Mouse (Mus musculus) lung, embryonic 14.5 days (tissue): Measurements from ENCODE around the gene Hist1h3f. TPM values are rescaled to one million over a fixed set of nuclear protein-coding genes. Genes with fewer than 3 reads are reported as not detected.
"Not testable (repeated sequence)": the region's sequence is repeated elsewhere in the genome, so short reads cannot be mapped to it uniquely, and the experiment has no call there.

ENCODE experiments used
- ATAC-seq: fragments of 200-750 bp; cut with Nextera tagmentation; 2 replicates; pipeline ENCODE4 v1.8.0; 2017; ENCODE audit warnings: mild to moderate bottlenecking, moderate TSS enrichment, moderate library complexity; ENCODE audit not compliant: insufficient read depth
- DNase-seq: peaks from one replicate; pipeline ENCODE4 v3.0.0-alpha.2; 2015
- H3K27ac ChIP-seq: fragments of 300-500 bp; sonication (generic); 2 replicates; pipeline ENCODE4 v1.5.1; 2014; ENCODE audit warnings: low read depth, mild to moderate bottlenecking, moderate library complexity
- H3K27me3 ChIP-seq: fragments of 300-500 bp; sonication (generic); 2 replicates; pipeline ENCODE4 v1.6.1; 2014; ENCODE audit warnings: low read length, control low read depth; ENCODE audit not compliant: insufficient read depth
- H3K36me3 ChIP-seq: fragments of 300-500 bp; sonication (generic); 2 replicates; pipeline ENCODE4 v1.6.1; 2014; ENCODE audit warnings: control low read depth; ENCODE audit not compliant: insufficient read depth
- H3K4me1 ChIP-seq: fragments of 300-500 bp; sonication (generic); 2 replicates; pipeline ENCODE4 v1.6.1; 2014; ENCODE audit warnings: antibody characterized with exemption, control low read depth; ENCODE audit not compliant: insufficient read depth
- H3K4me2 ChIP-seq: fragments of 300-500 bp; sonication (generic); 2 replicates; pipeline ENCODE4 v1.6.1; 2014; ENCODE audit warnings: mild to moderate bottlenecking
- H3K4me3 ChIP-seq: fragments of 300-500 bp; sonication (generic); 2 replicates; pipeline ENCODE4 v1.5.1; 2014; ENCODE audit warnings: low read depth, low read length
- H3K9ac ChIP-seq: fragments of 300-500 bp; sonication (generic); 2 replicates; pipeline ENCODE4 v1.6.1; 2014
- H3K9me3 ChIP-seq: fragments of 300-500 bp; sonication (generic); 2 replicates; pipeline ENCODE4 v1.6.1; 2016; ENCODE audit warnings: low read depth, low read length, control low read depth
- CTCF ChIP-seq: IDR thresholded peaks from 2 replicates; pipeline ENCODE4 v1.5.1; 2016; ENCODE audit warnings: antibody characterized with exemption, low read depth
- WGBS: fragments of 180-500 bp; shearing (Covaris S2); extraction: QIAGEN DNeasy Blood & Tissue Kit; methylation state at CpG from one replicate; pipeline ENCODE4 v1.1.7; 2014; 5-methylcytosine and 5-hydroxymethylcytosine counted together
- polyA plus RNA-seq: library from polyadenylated mRNA; unstranded; fragments of >200 nt; fragmentation: Nextera tagmentation; extraction: Ambion mirVana; gene quantifications from 2 replicates; pipeline ENCODE4 v1.2.1, GENCODE M21; 2014

The Hist1h3f gene
- polyA plus RNA-seq, 1 experiment from 2014 or later = 2.6 TPM

- DNase-seq = peak; percentile 99
- H3K9me3 ChIP-seq, H3K4me1 ChIP-seq, H3K27me3 ChIP-seq, H3K36me3 ChIP-seq: not testable (repeated sequence)
- WGBS = under 1% methylated on average over 38 of the region's 67 CpGs
- H3K27ac ChIP-seq = peak within 1 kb of the TSS; percentile 97
- H3K4me2 ChIP-seq = peak within 1 kb of the TSS; percentile 72
- H3K9ac ChIP-seq = peak within 1 kb of the TSS; percentile 43
- ATAC-seq = peak; percentile 93
- H3K4me3 ChIP-seq = peak within 1 kb of the TSS; percentile 37
Measured at GRCm38 (mm10) chr13:23561883-23562659, 18.2 kb downstream of the Hist1h3f start, which contains the start of gene Hist1h3e. Hist1h3e (minus strand) TSS chr13:23562369.

GRCm38 (mm10) chr13:23562699-23563462 is 19.0 kb downstream of the Hist1h3f start:
- Histone ChIP-seq H3K4me2 (peak overlapping the region; percentile 72), H3K27me3 (no peaks in the 10 kb centered on the region), H3K9ac (peak overlapping the region; percentile 42), H3K36me3 (no peaks in the 10 kb centered on the region), H3K4me3 (peak overlapping the region; percentile 37), H3K4me1 (no peaks in the 10 kb centered on the region), H3K9me3 (no peaks in the 10 kb centered on the region), H3K27ac (peak overlapping the region; percentile 97)
- ATAC-seq = peak; percentile 60
- peak; percentile 89 for DNase-seq
- TF ChIP-seq CTCF = peak; percentile 63
- WGBS = 2% methylated on average over 18 of the region's 18 CpGs

GRCm38 (mm10) chr13:23564482-23564881 is 20.6 kb downstream of the Hist1h3f start:
- no peaks in the 10 kb centered on the region for H3K27me3 ChIP-seq
- H3K27ac ChIP-seq = peak overlapping the region; percentile 97
- no peaks in the 10 kb centered on the region for H3K36me3 ChIP-seq
- H3K9ac ChIP-seq = no peak overlapping the region
- no peak for DNase-seq
- H3K4me3 ChIP-seq = no peak overlapping the region
- no peaks in the 10 kb centered on the region for H3K9me3 ChIP-seq
- ATAC-seq = no peak
- 84% methylated on average over 2 of the region's 2 CpGs for WGBS
- no peak for TF ChIP-seq CTCF
- no peaks in the 10 kb centered on the region for H3K4me1 ChIP-seq
- no peak overlapping the region for H3K4me2 ChIP-seq

- not testable (repeated sequence) for H3K36me3 ChIP-seq, ATAC-seq, H3K9me3 ChIP-seq, H3K27me3 ChIP-seq, H3K4me1 ChIP-seq
- peak overlapping the region; percentile 87 for H3K4me2 ChIP-seq
- peak overlapping the region; percentile 45 for H3K4me3 ChIP-seq
- WGBS = 2% methylated on average over 21 of the region's 41 CpGs
- DNase-seq = peak; percentile 64
- H3K9ac ChIP-seq = peak overlapping the region; percentile 55
- peak overlapping the region; percentile 99 for H3K27ac ChIP-seq
Measured at GRCm38 (mm10) chr13:23570261-23571021, 26.6 kb downstream of the Hist1h3f start.

- Histone ChIP-seq H3K4me3 (peak within 1 kb of the TSS; percentile 45), H3K27me3 (no peaks in the 10 kb centered on the region), H3K4me2 (peak within 1 kb of the TSS; percentile 87), H3K4me1 (no peaks in the 10 kb centered on the region), H3K36me3 (no peaks in the 10 kb centered on the region), H3K9ac (peak within 1 kb of the TSS; percentile 82), H3K27ac (peak within 1 kb of the TSS; percentile 99), H3K9me3 (no peaks in the 10 kb centered on the region)
- 0% methylated on average over 18 of the region's 18 CpGs for WGBS
- DNase-seq (peak; percentile 94), ATAC-seq (peak; percentile 89)
- TF ChIP-seq CTCF = no peak
Measured at GRCm38 (mm10) chr13:23571022-23571503, 27.2 kb downstream of the Hist1h3f start, which contains the start of the genes Hist1h2ae and Hist1h2bg. Hist1h2ae (minus strand) TSS chr13:23571220. Hist1h2bg (plus strand) TSS chr13:23571396.

GRCm38 (mm10) chr13:23571504-23572217 is 27.8 kb downstream of the Hist1h3f start:
- 0% methylated on average over 10 of the region's 34 CpGs for WGBS

More at GRCm38 (mm10) chr13:23571504-23572217, 27.8 kb downstream of the Hist1h3f start:
- peak; percentile 75 for DNase-seq
- H3K27me3 ChIP-seq, H3K9me3 ChIP-seq, H3K4me1 ChIP-seq, ATAC-seq, H3K36me3 ChIP-seq: not testable (repeated sequence)
- H3K4me2 ChIP-seq = peak overlapping the region; percentile 87
- H3K27ac ChIP-seq = peak overlapping the region; percentile 99
- peak overlapping the region; percentile 45 for H3K4me3 ChIP-seq
- H3K9ac ChIP-seq = peak overlapping the region; percentile 82
